Mouse (Mus musculus): ENCODE measurements at regions not wholly inside any gene's neighbourhood (a gene's known extent, or its start where the extent isn't known, plus 50 kb on each side); places are given as distances from the start of the nearest gene placed in this dataset.
"Not testable (repeated sequence)": the region's sequence is repeated elsewhere in the genome, so short reads cannot be mapped to it uniquely, and the experiment has no call there.

- no peak for DNase-seq (ENCODE audit: low spot score in 2 of 2)
Observed at GRCm38 (mm10) chr3:21995566-21996391, 80.7 kb upstream of the Tbl1xr1 start.

GRCm38 (mm10) chr3:21997387-21997786, 79.1 kb upstream of the Tbl1xr1 start:
- no peak for DNase-seq (ENCODE audit: low spot score in 2 of 2)

- DNase-seq (ENCODE audit: low spot score in 2 of 2): no peak
Observed at GRCm38 (mm10) chr3:22005456-22005855, 71.0 kb upstream of the Tbl1xr1 start.

- DNase-seq (ENCODE audit: low spot score in 2 of 2): no peak
Observed at GRCm38 (mm10) chr3:22006113-22006512, 70.3 kb upstream of the Tbl1xr1 start.

GRCm38 (mm10) chr3:22006651-22007050, 69.8 kb upstream of the Tbl1xr1 start:
- no peak for DNase-seq (ENCODE audit: low spot score in 2 of 2)

- no peak for DNase-seq (ENCODE audit: low spot score in 2 of 2)
Observed at GRCm38 (mm10) chr3:22007736-22008135, 68.7 kb upstream of the Tbl1xr1 start.

GRCm38 (mm10) chr3:22008432-22008831, 68.0 kb upstream of the Tbl1xr1 start:
- DNase-seq (ENCODE audit: low spot score in 2 of 2): no peak

GRCm38 (mm10) chr3:22009898-22010699, 66.4 kb upstream of the Tbl1xr1 start:
- DNase-seq (ENCODE audit: low spot score in 2 of 2): no peak

GRCm38 (mm10) chr3:22010700-22010991, 65.8 kb upstream of the Tbl1xr1 start:
- not testable (repeated sequence) for DNase-seq (ENCODE audit: low spot score in 2 of 2)

- no peak for DNase-seq (ENCODE audit: low spot score in 2 of 2)
Observed at GRCm38 (mm10) chr3:22021360-22021935, 55.0 kb upstream of the Tbl1xr1 start.

GRCm38 (mm10) chr3:22022418-22022817, 54.0 kb upstream of the Tbl1xr1 start:
- no peak for DNase-seq (ENCODE audit: low spot score in 2 of 2)

- no peak for DNase-seq (ENCODE audit: low spot score in 2 of 2)
Observed at GRCm38 (mm10) chr3:22023049-22023448, 53.4 kb upstream of the Tbl1xr1 start.

GRCm38 (mm10) chr3:22023551-22023950, 52.9 kb upstream of the Tbl1xr1 start:
- DNase-seq (ENCODE audit: low spot score in 2 of 2): no peak

- no peak for DNase-seq (ENCODE audit: low spot score in 2 of 2)
Observed at GRCm38 (mm10) chr3:22024200-22024599, 52.3 kb upstream of the Tbl1xr1 start.

GRCm38 (mm10) chr3:22025119-22025518, 51.3 kb upstream of the Tbl1xr1 start:
- no peak for DNase-seq (ENCODE audit: low spot score in 2 of 2)

- DNase-seq (ENCODE audit: low spot score in 2 of 2): no peak
Observed at GRCm38 (mm10) chr3:22025615-22026014, 50.8 kb upstream of the Tbl1xr1 start.

All from right cerebral cortex, postnatal 10 days (tissue).